Mouse (Mus musculus) liver, embryonic 14.5 days (tissue): ENCODE results near the gene Abhd8.

Source experiments
- CTCF ChIP-seq: IDR thresholded peaks from 2 replicates; pipeline ENCODE4 v1.5.1; 2016; ENCODE audit warnings: antibody characterized with exemption, low read depth, control low read depth
- EP300 ChIP-seq: IDR thresholded peaks from 2 replicates; pipeline ENCODE4 v1.6.1; 2016; ENCODE audit warnings: antibody characterized with exemption, low read depth

- TF ChIP-seq CTCF (no peak), EP300 (no peak)
These were observed 4.5 kb upstream of the Abhd8 start for GRCm38 (mm10) chr8:71468001-71468400.
